Comparison of ENCODE assay signal across 8 mouse cellular contexts in genomic region chr19:4305491-4306189, GRCm38 (mm10). TPM values are rescaled to one million over a fixed set of nuclear protein-coding genes. Genes with fewer than 3 reads are reported as not detected.
A peak's percentile ranks its signal among the peaks of the same experiment; 100 is the strongest.
DNase-seq lines count a peak whose midpoint lies in the region; ATAC-seq and TF ChIP-seq lines count a peak whose summit lies in the region.

No protein-coding gene starts in this region.

- H3K4me3 ChIP-seq in bone marrow macrophage, adult 2 months (ENCODE audit: insufficient read depth, low read length), result peak overlapping the region; percentile 91
- peak overlapping the region; percentile 95 for H3K4me3 ChIP-seq in hindbrain, embryonic 10.5 days

- H3K27ac ChIP-seq in bone marrow macrophage, adult 2 months (ENCODE audit: insufficient read depth, low read depth, low read length), result peak overlapping the region; percentile 98
- peak overlapping the region; percentile 95 for H3K27ac ChIP-seq in hindbrain, embryonic 10.5 days

- intact Hi-C loops in left cerebral cortex, postnatal 36 days (cut with DNase I), result loop anchor here (1.0 to 2.0 kb wide), 2 partner anchors 23 to 48 kb away; partner anchors contain the start of gene Ankrd13d
- intact Hi-C loops in left cerebral cortex, postnatal 14 days (cut with DNase I), result loop anchor here (1.0 kb wide), 1 partner anchor 47 kb away; no protein-coding TSS in a partner anchor

- no peaks in the 10 kb centered on the region for H3K27me3 ChIP-seq in hindbrain, embryonic 10.5 days (ENCODE audit: insufficient read depth, poor library complexity, severe bottlenecking)

- TF ChIP-seq CTCF in bone marrow macrophage, adult 2 months (IDR thresholded peaks at IDR 0.05; ENCODE audit: low read depth, low read length), result no peak

- no peaks in the 10 kb centered on the region for H3K36me3 ChIP-seq in hindbrain, embryonic 10.5 days

- H3K9me3 ChIP-seq in hindbrain, embryonic 10.5 days, result no peaks in the 10 kb centered on the region

- peak; percentile 51 for ATAC-seq in erythroblast, adult 5-6 weeks (replicated peaks; ENCODE audit: low FRiP score, poor library complexity, severe bottlenecking)

- TF ChIP-seq POLR2A in bone marrow macrophage, adult 2 months (IDR thresholded peaks at IDR 0.05; ENCODE audit: borderline replicate concordance, low read depth, low read length), result no peak

- WGBS in hindbrain, embryonic 10.5 days, result 2% methylated on average over 68 of the region's 68 CpGs

- DNase-seq in left cerebral cortex, postnatal 36 days (ENCODE audit: low spot score in 2 of 2), result peak; percentile 47 to 52
- DNase-seq in left cerebral cortex, postnatal 14 days (ENCODE audit: low spot score in 2 of 2), result no peak
- peak; percentile 70 for DNase-seq in hindbrain, embryonic 10.5 days (ENCODE audit: low spot score)
- peak; percentile 63 for DNase-seq in liver
- peak; percentile 55 to 61 for DNase-seq in natural killer cell, adult 2 months (ENCODE audit: low spot score in 2 of 2)
- peak; percentile 71 for DNase-seq in thymus, postnatal 14 days

- peaks cover 19% of the 10 kb centered on the region for H3K4me1 ChIP-seq in bone marrow macrophage, adult 2 months (ENCODE audit: control insufficient read depth, insufficient read depth, low read length)
- peaks cover 55% of the 10 kb centered on the region for H3K4me1 ChIP-seq in hindbrain, embryonic 10.5 days (replicated peaks)

RNA-seq across cellular contexts. Expression of gene Grk2, which starts 0.4 kb away (rescaled TPM):
- 100 to 1,000 TPM; 223 to 239 TPM for total RNA-seq in left cerebral cortex, postnatal 36 days (2021)
- total RNA-seq in left cerebral cortex, postnatal 14 days (2021), result 100 to 1,000 TPM; 165 to 173 TPM
- 250 and 278 TPM in 2 replicates for polyA plus RNA-seq in bone marrow macrophage, adult 2 months (2012; ENCODE audit: insufficient read depth, insufficient read length, missing spikeins)
- total RNA-seq in erythroblast, adult 5-6 weeks (2015; ENCODE audit: low replicate concordance), result 63.4 and 93.2 TPM in 2 replicates
- 40.1 and 60.1 TPM in 2 replicates for total RNA-seq in erythroblast, adult 5-6 weeks (2017; ENCODE audit: low replicate concordance)
- polyA plus RNA-seq in hindbrain, embryonic 10.5 days (2016; fragmentation: Nextera tagmentation; extraction: Ambion mirVana), result 14.8 and 16.7 TPM in 2 replicates

RNA-seq across cellular contexts. Expression of gene Ankrd13d, which starts 22.7 kb away (rescaled TPM):
- total RNA-seq in left cerebral cortex, postnatal 36 days (2021), result 10 to 100 TPM; 69.7 to 72.3 TPM
- total RNA-seq in left cerebral cortex, postnatal 14 days (2021), result 10 to 100 TPM; 84.5 to 84.9 TPM
- 21.8 TPM in 2 replicates for polyA plus RNA-seq in bone marrow macrophage, adult 2 months (2012; ENCODE audit: insufficient read depth, insufficient read length, missing spikeins)
- total RNA-seq in erythroblast, adult 5-6 weeks (2015; ENCODE audit: low replicate concordance), result 0.63 TPM in 1 of 2 replicates, not detected in the other
- 0.84 TPM in 1 of 2 replicates, not detected in the other for total RNA-seq in erythroblast, adult 5-6 weeks (2017; ENCODE audit: low replicate concordance)
- polyA plus RNA-seq in hindbrain, embryonic 10.5 days (2016; fragmentation: Nextera tagmentation; extraction: Ambion mirVana), result 9.9 and 14.4 TPM in 2 replicates

RNA-seq across cellular contexts. Expression of gene Ssh3, which starts 36.7 kb away (rescaled TPM):
- 10 to 100 TPM; 41.1 to 65.6 TPM for total RNA-seq in left cerebral cortex, postnatal 36 days (2021)
- total RNA-seq in left cerebral cortex, postnatal 14 days (2021), result 10 to 100 TPM; 44.5 to 52.4 TPM
- 84.2 and 87.6 TPM in 2 replicates for polyA plus RNA-seq in bone marrow macrophage, adult 2 months (2012; ENCODE audit: insufficient read depth, insufficient read length, missing spikeins)
- 0.42 and 3.8 TPM in 2 replicates for total RNA-seq in erythroblast, adult 5-6 weeks (2015; ENCODE audit: low replicate concordance)
- total RNA-seq in erythroblast, adult 5-6 weeks (2017; ENCODE audit: low replicate concordance), result 3.0 and 3.2 TPM in 2 replicates
- 4.0 and 5.9 TPM in 2 replicates for polyA plus RNA-seq in hindbrain, embryonic 10.5 days (2016; fragmentation: Nextera tagmentation; extraction: Ambion mirVana)

Comparison
In these comparisons a context has a peak if more than half of its experiments do, and no peak if none do; other contexts are left out.
1. DNase-seq: peak in left cerebral cortex, postnatal 36 days (2 of 2), hindbrain, embryonic 10.5 days (single experiment), liver (single experiment), natural killer cell, adult 2 months (2 of 2) and thymus, postnatal 14 days (single experiment); none in left cerebral cortex, postnatal 14 days (0 of 2).
2. RNA of gene Ankrd13d, which starts 22.7 kb away (total RNA-seq): 84.5 to 84.9 TPM in left cerebral cortex, postnatal 14 days and 69.7 to 72.3 TPM in left cerebral cortex, postnatal 36 days; 0.63 to 0.84 TPM in erythroblast, adult 5-6 weeks; every median in the first group is over 10 times any median in the second.
3. RNA of gene Ssh3, which starts 36.7 kb away (total RNA-seq): 41.1 to 65.6 TPM in left cerebral cortex, postnatal 36 days and 44.5 to 52.4 TPM in left cerebral cortex, postnatal 14 days; 0.42 to 3.8 TPM in erythroblast, adult 5-6 weeks; every median in the first group is over 4 times any median in the second.